ENCODE assay signal across 8 mouse cellular contexts in genomic region chr13:67525753-67526410, GRCm38 (mm10). TPM values are rescaled to one million over a fixed set of nuclear protein-coding genes. Genes with fewer than 3 reads are reported as not detected.
DNase-seq lines count a peak whose midpoint lies in the region; ATAC-seq and TF ChIP-seq lines count a peak whose summit lies in the region.

Gene Gm26965 (minus strand): TSS chr13:67526151.
Gene Zfp87 (minus strand): TSS chr13:67526177.

- H3K27me3 ChIP-seq in hindbrain, postnatal 0 days (ENCODE audit: insufficient read depth, low read length) = no peaks in the 10 kb centered on the region

- peak within 1 kb of the TSS; percentile 84 for H3K4me3 ChIP-seq in gastrocnemius, adult 2 months
- peak within 1 kb of the TSS; percentile 90 for H3K4me3 ChIP-seq in hindbrain, postnatal 0 days (ENCODE audit: low read length)
- H3K4me3 ChIP-seq in left cerebral cortex, adult 2 months = peak within 1 kb of the TSS; percentile 76

- H3K36me3 ChIP-seq in hindbrain, postnatal 0 days (ENCODE audit: insufficient read depth, low read length) = no peaks in the 10 kb centered on the region; the same call in 1 of the 2 replicates

- ATAC-seq in common myeloid progenitor, adult 5-6 weeks (replicated peaks; ENCODE audit: low read depth, poor library complexity, severe bottlenecking) = peak; percentile 99
- peak; percentile 100 for ATAC-seq in hindbrain, postnatal 0 days
- ATAC-seq in megakaryocyte, adult 5-6 weeks (ENCODE audit: poor library complexity, severe bottlenecking) = peak; percentile 93

- no peak for TF ChIP-seq CTCF in gastrocnemius, adult 2 months (IDR thresholded peaks at IDR 0.05)
- peak; percentile 9; the same call in 1 of the 2 replicates for TF ChIP-seq CTCF in hindbrain, postnatal 0 days (IDR thresholded peaks at IDR 0.05; ENCODE audit: low read depth)
- no peak; the same call in 1 of the 2 replicates for TF ChIP-seq CTCF in left cerebral cortex, adult 2 months (IDR thresholded peaks at IDR 0.05)

- peaks cover 9% of the 10 kb centered on the region; the same call in 1 of the 2 replicates for H3K4me1 ChIP-seq in hindbrain, postnatal 0 days (ENCODE audit: insufficient read depth, low read length)

- H3K4me2 ChIP-seq in hindbrain, postnatal 0 days (ENCODE audit: low read depth, low read length) = peak within 1 kb of the TSS; percentile 95

- intact Hi-C loops in gastrocnemius, adult 2 months (cut with DNase I) = loop anchor here (2.0 to 10.0 kb wide), 2 partner anchors 27 to 199 kb away; partner anchors contain the start of genes Zfp65 and Zfp748
- intact Hi-C loops in left cerebral cortex, adult 2 months (cut with DNase I) = loop anchor here (1.0 kb wide), 2 partner anchors 26 to 203 kb away; partner anchors contain the start of genes Zfp58 and Zfp65

- WGBS in hindbrain, postnatal 0 days = under 1% methylated on average over 27 of the region's 27 CpGs

- no peaks in the 10 kb centered on the region for H3K9me3 ChIP-seq in hindbrain, postnatal 0 days (ENCODE audit: low read length)

- peak within 1 kb of the TSS; percentile 89 for H3K27ac ChIP-seq in gastrocnemius, adult 2 months
- peak within 1 kb of the TSS; percentile 73 for H3K27ac ChIP-seq in hindbrain, postnatal 0 days
- peak within 1 kb of the TSS; percentile 70 for H3K27ac ChIP-seq in left cerebral cortex, adult 2 months

- DNase-seq in ZHBTc4 (ENCODE audit: low read depth, low spot score) = peak; percentile 97
- DNase-seq in gastrocnemius, adult 2 months = peak; percentile 94
- peak; percentile 97 for DNase-seq in hindbrain, postnatal 0 days (ENCODE audit: low spot score)
- DNase-seq in left cerebral cortex, adult 2 months (ENCODE audit: extremely low spot score in 1 of 2, low spot score in 2 of 2) = peak; percentile 91 to 92
- DNase-seq in right cerebral cortex, adult 2 months (ENCODE audit: low spot score in 2 of 2) = peak; percentile 94 to 97
- DNase-seq in urinary bladder, postnatal 14 days (ENCODE audit: low spot score) = peak; percentile 93

- peak within 1 kb of the TSS; percentile 77 for H3K9ac ChIP-seq in hindbrain, postnatal 0 days (replicated peaks; ENCODE audit: low read length)

RNA-seq across cellular contexts. Expression of gene Gm26965, which starts in this region (rescaled TPM):
- not detected in 2 replicates for total RNA-seq in common myeloid progenitor, adult 5-6 weeks (2017)
- total RNA-seq in gastrocnemius, adult 2 months (2021) = under 1 TPM in 1 of 2 experiments, not detected in 1; 0.20 TPM
- not detected in 2 replicates for total RNA-seq in hindbrain, postnatal 0 days (2014; rRNA removed)
- polyA plus RNA-seq in hindbrain, postnatal 0 days (2015; fragmentation: Nextera tagmentation; extraction: Ambion mirVana) = 0.45 TPM in 1 of 2 replicates, not detected in the other
- total RNA-seq in left cerebral cortex, adult 2 months (2021) = under 1 TPM in 1 of 2 experiments, not detected in 1; 0.86 TPM
- total RNA-seq in megakaryocyte, adult 5-6 weeks (2015) = 3.0 TPM in 1 of 2 replicates, not detected in the other
- not detected in 2 replicates for total RNA-seq in megakaryocyte, adult 5-6 weeks (2017)

RNA-seq across cellular contexts. Expression of gene Zfp87, which starts in this region (rescaled TPM):
- total RNA-seq in common myeloid progenitor, adult 5-6 weeks (2017) = 16.8 and 17.2 TPM in 2 replicates
- 1 to 10 TPM; 3.5 to 5.2 TPM for total RNA-seq in gastrocnemius, adult 2 months (2021)
- total RNA-seq in hindbrain, postnatal 0 days (2014; rRNA removed) = 22.8 and 23.4 TPM in 2 replicates
- polyA plus RNA-seq in hindbrain, postnatal 0 days (2015; fragmentation: Nextera tagmentation; extraction: Ambion mirVana) = 27.0 and 33.3 TPM in 2 replicates
- total RNA-seq in left cerebral cortex, adult 2 months (2021) = 10 to 100 TPM; 19.8 to 22.9 TPM
- total RNA-seq in megakaryocyte, adult 5-6 weeks (2015) = 26.3 and 38.3 TPM in 2 replicates
- total RNA-seq in megakaryocyte, adult 5-6 weeks (2017) = 21.2 and 23.2 TPM in 2 replicates

Comparison
In these comparisons a context has a peak if more than half of its experiments do, and no peak if none do; other contexts are left out.
1. Peak in every context shown above with its lines: DNase-seq, ATAC-seq, H3K4me3 ChIP-seq and H3K27ac ChIP-seq.